Mouse (Mus musculus): ENCODE results near the gene Nr0b1. TPM values are rescaled to one million over a fixed set of nuclear protein-coding genes. Genes with fewer than 3 reads are reported as not detected.

Gene Nr0b1
- 0.49 and 0.84 TPM in 2 replicates for polyA plus RNA-seq (2014; fragmentation: Nextera tagmentation; extraction: Ambion mirVana)

- H3K27ac ChIP-seq (replicated peaks; ENCODE audit: low read depth, low read length): no peak within 1 kb of the TSS
These were observed at the start of gene Nr0b1 for GRCm38 (mm10) chrX:86191614-86192419. TSS of gene Nr0b1 (plus strand) at chrX:86191764.

GRCm38 (mm10) chrX:86187250-86187649 is 4.3 kb upstream of the Nr0b1 start:
- Histone ChIP-seq H3K9ac (replicated peaks; ENCODE audit: low read length) (no peak overlapping the region), H3K27me3 (ENCODE audit: control insufficient read depth, insufficient read depth, low read length) (no peaks in the 10 kb centered on the region; the same call in none of the 2 replicates), H3K4me3 (ENCODE audit: low read depth, low read length) (no peak overlapping the region), H3K36me3 (replicated peaks; ENCODE audit: control insufficient read depth, insufficient read depth, low read depth, low read length) (no peaks in the 10 kb centered on the region), H3K4me1 (ENCODE audit: control insufficient read depth, insufficient read depth, low read length) (no peaks in the 10 kb centered on the region), H3K4me2 (ENCODE audit: low read depth, low read length) (no peak overlapping the region), H3K9me3 (replicated peaks; ENCODE audit: control insufficient read depth, low read length) (no peaks in the 10 kb centered on the region), H3K27ac (replicated peaks; ENCODE audit: low read depth, low read length) (no peak overlapping the region)
- ATAC-seq (replicated peaks; ENCODE audit: insufficient number of reproducible peaks, low FRiP score, low TSS enrichment, low read depth) (no peak), DNase-seq (ENCODE audit: low spot score) (no peak)
- 82% methylated on average over 2 of the region's 2 CpGs for WGBS

More at GRCm38 (mm10) chrX:86191614-86192419, at the start of gene Nr0b1:
- H3K9me3 ChIP-seq (replicated peaks; ENCODE audit: control insufficient read depth, low read length): no peaks in the 10 kb centered on the region
- 27% methylated on average over 47 of the region's 53 CpGs for WGBS
- ATAC-seq (replicated peaks; ENCODE audit: insufficient number of reproducible peaks, low FRiP score, low TSS enrichment, low read depth) (peak; percentile 81), DNase-seq (ENCODE audit: low spot score) (peak; percentile 2)
- H3K4me3 ChIP-seq (ENCODE audit: low read depth, low read length): peak within 1 kb of the TSS; percentile 36
- no peak within 1 kb of the TSS for H3K9ac ChIP-seq (replicated peaks; ENCODE audit: low read length)
- no peaks in the 10 kb centered on the region for H3K36me3 ChIP-seq (replicated peaks; ENCODE audit: control insufficient read depth, insufficient read depth, low read depth, low read length)
- H3K4me1 ChIP-seq (ENCODE audit: control insufficient read depth, insufficient read depth, low read length): no peaks in the 10 kb centered on the region
- H3K4me2 ChIP-seq (ENCODE audit: low read depth, low read length): peak within 1 kb of the TSS; percentile 66
- H3K27me3 ChIP-seq (ENCODE audit: control insufficient read depth, insufficient read depth, low read length): peaks cover 3% of the 10 kb centered on the region

GRCm38 (mm10) chrX:86192420-86192994 is 943 bp downstream of the Nr0b1 start:
- WGBS: 20% methylated on average over 24 of the region's 25 CpGs
- H3K4me3 ChIP-seq (ENCODE audit: low read depth, low read length): peak overlapping the region; percentile 36
- peak overlapping the region; percentile 66 for H3K4me2 ChIP-seq (ENCODE audit: low read depth, low read length)
- DNase-seq (ENCODE audit: low spot score): peak; percentile 3
- no peaks in the 10 kb centered on the region for H3K9me3 ChIP-seq (replicated peaks; ENCODE audit: control insufficient read depth, low read length)
- 0 out of 2 replicates have a peak, but pooled peaks have one; percentile 34 for ATAC-seq (replicated peaks; ENCODE audit: insufficient number of reproducible peaks, low FRiP score, low TSS enrichment, low read depth)
- H3K4me1 ChIP-seq (ENCODE audit: control insufficient read depth, insufficient read depth, low read length): no peaks in the 10 kb centered on the region
- H3K27ac ChIP-seq (replicated peaks; ENCODE audit: low read depth, low read length): no peak overlapping the region
- H3K9ac ChIP-seq (replicated peaks; ENCODE audit: low read length): no peak overlapping the region
- no peaks in the 10 kb centered on the region for H3K36me3 ChIP-seq (replicated peaks; ENCODE audit: control insufficient read depth, insufficient read depth, low read depth, low read length)
- peaks cover 3% of the 10 kb centered on the region for H3K27me3 ChIP-seq (ENCODE audit: control insufficient read depth, insufficient read depth, low read length)

- H3K27ac ChIP-seq (replicated peaks; ENCODE audit: low read depth, low read length): no peak overlapping the region
- H3K9ac ChIP-seq (replicated peaks; ENCODE audit: low read length): no peak overlapping the region
- no peak for ATAC-seq (replicated peaks; ENCODE audit: insufficient number of reproducible peaks, low FRiP score, low TSS enrichment, low read depth)
- DNase-seq (ENCODE audit: low spot score): no peak
- H3K4me2 ChIP-seq (ENCODE audit: low read depth, low read length): no peak overlapping the region
- H3K4me1 ChIP-seq (ENCODE audit: control insufficient read depth, insufficient read depth, low read length): no peaks in the 10 kb centered on the region
- H3K9me3 ChIP-seq (replicated peaks; ENCODE audit: control insufficient read depth, low read length): no peaks in the 10 kb centered on the region
- 34% methylated on average over 4 of the region's 4 CpGs for WGBS
- H3K4me3 ChIP-seq (ENCODE audit: low read depth, low read length): no peak overlapping the region
- H3K36me3 ChIP-seq (replicated peaks; ENCODE audit: control insufficient read depth, insufficient read depth, low read depth, low read length): no peaks in the 10 kb centered on the region
- H3K27me3 ChIP-seq (ENCODE audit: control insufficient read depth, insufficient read depth, low read length): peaks cover 3% of the 10 kb centered on the region
These were observed 1.8 kb downstream of the Nr0b1 start for GRCm38 (mm10) chrX:86193386-86193785.

- no peak for DNase-seq (ENCODE audit: low spot score)
- no peaks in the 10 kb centered on the region for H3K4me1 ChIP-seq (ENCODE audit: control insufficient read depth, insufficient read depth, low read length)
- H3K27me3 ChIP-seq (ENCODE audit: control insufficient read depth, insufficient read depth, low read length): no peaks in the 10 kb centered on the region
- H3K36me3 ChIP-seq (replicated peaks; ENCODE audit: control insufficient read depth, insufficient read depth, low read depth, low read length): no peaks in the 10 kb centered on the region
- no peak overlapping the region for H3K4me2 ChIP-seq (ENCODE audit: low read depth, low read length)
- no peak overlapping the region for H3K27ac ChIP-seq (replicated peaks; ENCODE audit: low read depth, low read length)
- H3K9me3 ChIP-seq (replicated peaks; ENCODE audit: control insufficient read depth, low read length): no peaks in the 10 kb centered on the region
- ATAC-seq (replicated peaks; ENCODE audit: insufficient number of reproducible peaks, low FRiP score, low TSS enrichment, low read depth): no peak
- H3K4me3 ChIP-seq (ENCODE audit: low read depth, low read length): no peak overlapping the region
- no CpG with 5 or more reads among the region's 1 CpGs for WGBS
- H3K9ac ChIP-seq (replicated peaks; ENCODE audit: low read length): no peak overlapping the region
These were observed 45.7 kb downstream of the Nr0b1 start for GRCm38 (mm10) chrX:86237246-86237645.

Other genes with a start within 250 kb of the Nr0b1 start
- not detected in 2 replicates for gene Samt3, start 147.6 kb upstream of the Nr0b1 start, polyA plus RNA-seq (2014; fragmentation: Nextera tagmentation; extraction: Ambion mirVana)
- not detected in 2 replicates for gene Mageb4, start 113.3 kb downstream of the Nr0b1 start, polyA plus RNA-seq (2014; fragmentation: Nextera tagmentation; extraction: Ambion mirVana)